Mouse (Mus musculus): ENCODE results near the gene Apoh.

The Apoh gene

DNA sequence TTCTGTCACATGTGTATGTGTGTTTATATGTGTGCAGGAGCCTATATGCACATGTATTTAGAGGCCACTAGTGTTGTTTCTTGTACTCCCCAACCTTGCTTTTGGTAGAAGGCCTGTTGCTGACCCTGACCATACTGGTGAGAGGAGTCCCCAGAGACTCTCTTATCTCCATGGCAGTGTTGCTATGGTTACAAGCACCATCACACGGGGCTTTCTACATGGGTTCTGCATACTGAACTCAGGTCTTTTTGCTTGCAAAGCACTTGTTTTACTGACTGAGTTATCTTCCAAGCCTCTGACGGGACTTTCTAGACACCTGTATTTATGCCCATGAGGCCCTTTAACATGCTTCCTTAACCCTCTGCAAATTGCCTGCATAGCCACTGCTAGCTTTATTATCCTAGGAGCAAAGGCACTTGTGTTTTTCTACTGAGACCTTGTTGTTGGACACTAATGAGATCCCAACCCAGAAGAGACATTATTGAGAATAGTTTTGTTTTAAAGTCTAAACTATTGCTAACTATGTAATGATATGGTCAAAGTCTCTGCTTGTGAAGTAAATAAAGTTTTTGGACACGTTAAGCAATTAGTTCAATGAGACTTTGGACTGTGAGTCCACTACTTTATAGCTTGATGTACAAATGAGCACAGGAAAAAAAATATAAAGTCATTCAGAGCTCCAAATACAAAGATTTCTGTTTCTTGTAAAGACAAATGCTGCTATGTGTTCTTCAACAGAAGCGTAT, 41.9 kb downstream of the Apoh start:
- DNase-seq, result no peak

- no peak for DNase-seq
These were observed 42.5 kb downstream of the Apoh start for GRCm38 (mm10) chr11:108385666-108386024.

GRCm38 (mm10) chr11:108395061-108395460, 51.9 kb downstream of the Apoh start:
- no peak for DNase-seq

DNA sequence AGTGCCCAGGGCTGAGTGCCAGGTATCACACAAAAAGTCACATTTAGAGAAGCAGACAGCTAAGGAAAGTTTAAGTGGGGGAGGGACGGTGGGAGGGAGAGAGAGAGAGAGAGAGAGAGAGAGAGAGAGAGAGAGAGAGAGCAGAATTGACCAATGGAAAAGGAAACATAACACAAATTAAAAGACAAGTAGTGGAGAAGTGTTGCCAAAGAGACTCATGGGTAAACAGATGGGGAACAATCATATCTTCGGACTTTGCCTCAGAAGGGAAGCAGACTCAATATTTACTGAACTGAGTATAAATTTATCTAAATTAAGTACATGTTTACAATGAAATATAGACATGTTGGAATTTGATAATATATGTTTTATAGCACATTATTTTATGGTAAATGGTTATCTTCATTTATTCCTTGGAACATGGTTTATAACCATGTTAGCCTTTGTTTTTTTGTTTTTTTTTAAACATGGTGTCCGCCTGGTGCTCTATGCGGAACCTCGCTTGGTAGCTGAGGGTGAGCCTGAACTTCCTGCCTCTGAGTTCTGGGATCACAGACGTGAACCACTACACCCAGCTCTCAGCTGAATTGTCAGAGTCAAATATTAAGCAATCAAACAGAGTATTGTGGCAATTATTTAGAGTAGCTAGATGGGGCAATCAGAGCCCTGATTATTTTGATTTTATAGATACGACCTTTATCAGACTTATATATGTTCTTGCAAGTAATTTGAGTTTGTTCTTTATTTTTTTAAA, 53.1 kb downstream of the Apoh start:
- no peak for DNase-seq

DNA sequence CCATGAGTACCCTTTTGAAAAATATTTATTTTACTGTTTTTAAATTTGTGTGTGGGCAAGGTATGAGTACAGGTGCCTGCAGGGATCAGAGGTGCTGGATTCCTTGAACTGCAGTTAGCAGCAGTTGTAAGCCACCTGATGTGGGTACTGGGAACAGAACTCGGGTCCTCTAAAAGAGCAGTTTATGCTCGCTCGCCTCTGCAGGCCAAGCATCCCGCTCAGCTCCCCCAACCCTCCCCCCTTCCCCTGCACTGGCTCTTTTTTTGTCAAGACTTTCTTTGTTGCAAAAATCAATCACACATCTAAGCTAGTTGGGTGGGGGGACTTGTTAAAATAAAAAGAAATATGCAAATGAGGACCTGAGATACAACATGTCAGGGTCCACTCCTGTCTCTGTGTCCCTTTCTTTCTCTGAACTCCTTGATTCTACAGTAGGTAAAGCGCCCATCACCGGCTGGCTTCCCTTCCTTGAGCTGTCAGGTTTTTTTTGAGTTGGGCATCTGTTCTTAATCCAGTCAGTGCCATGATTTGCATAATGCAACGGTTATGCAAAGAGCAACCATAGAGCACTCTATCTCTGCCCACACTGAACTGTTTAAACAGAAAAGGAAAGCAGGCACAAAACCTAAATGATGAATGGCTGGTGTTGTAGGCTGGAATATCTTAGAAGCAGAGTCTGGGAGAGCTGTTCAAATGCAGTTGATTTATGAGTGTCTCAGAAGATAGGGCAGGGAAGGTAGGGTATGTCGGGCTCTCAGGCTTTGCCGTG, 66.9 kb downstream of the Apoh start:
- DNase-seq, result no peak

GRCm38 (mm10) chr11:108416360-108416759, 73.2 kb downstream of the Apoh start:
- no peak for DNase-seq

DNA sequence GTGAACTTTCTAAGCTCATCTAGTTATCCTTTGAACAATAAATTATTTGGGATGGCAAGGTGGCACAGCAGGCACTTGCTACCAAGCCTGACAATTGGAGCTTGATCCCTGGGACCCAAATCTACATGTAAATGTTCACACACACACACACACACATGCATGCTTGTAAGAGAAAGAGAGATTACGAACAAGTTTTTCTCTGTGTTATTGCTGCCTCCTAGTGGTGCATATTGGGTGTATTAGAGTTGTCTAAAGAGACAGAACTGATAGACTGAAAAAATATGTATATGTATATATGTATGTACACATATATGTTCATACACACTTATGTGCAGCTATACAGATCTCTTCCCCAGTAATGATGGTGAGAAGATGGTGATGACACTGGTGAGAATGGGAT, 75.4 kb downstream of the Apoh start:
- DNase-seq, result no peak

GRCm38 (mm10) chr11:108419242-108419641, 76.1 kb downstream of the Apoh start:
- DNase-seq, result no peak

DNA sequence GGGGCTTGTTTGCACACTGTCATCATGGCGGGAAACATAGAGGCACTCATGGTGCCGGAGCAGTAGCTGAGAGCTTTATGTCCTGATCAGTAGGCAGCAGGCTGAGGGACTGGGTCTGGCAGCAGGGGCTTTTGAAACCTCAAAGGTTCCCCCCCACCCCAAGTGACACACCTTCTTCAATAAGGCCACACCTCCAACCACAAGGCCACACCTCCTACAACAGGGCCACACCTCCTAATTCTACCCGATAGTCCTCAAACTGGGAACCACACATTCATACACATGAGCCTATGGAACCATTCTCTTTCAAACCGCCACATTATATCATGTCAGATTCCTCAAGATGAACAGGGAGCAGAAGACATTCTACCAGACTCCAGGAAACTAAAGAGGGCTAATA, 77.6 kb downstream of the Apoh start:
- DNase-seq, result no peak

DNA sequence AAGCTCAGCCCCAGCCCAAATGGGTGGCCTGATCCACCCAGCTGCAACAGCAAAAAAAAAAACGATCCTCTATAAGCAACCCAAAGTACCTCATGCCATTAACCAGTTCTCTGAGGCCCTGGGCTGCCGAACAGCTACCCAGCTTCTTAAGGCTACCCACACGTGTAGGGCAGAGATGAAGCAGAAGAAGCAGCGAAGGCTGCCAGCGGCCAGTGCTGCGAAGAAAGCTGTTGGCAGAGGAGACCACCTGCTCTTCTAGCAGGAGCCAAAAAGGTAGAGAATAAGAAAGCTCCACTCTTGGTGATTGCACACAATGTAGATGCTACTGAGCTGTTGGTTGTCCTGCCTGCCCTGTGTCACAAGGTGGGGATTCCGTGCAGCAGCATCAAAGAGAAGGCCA, 80.1 kb downstream of the Apoh start:
- no peak for DNase-seq

GRCm38 (mm10) chr11:108424111-108424510, 81.0 kb downstream of the Apoh start:
- no peak for DNase-seq

DNA sequence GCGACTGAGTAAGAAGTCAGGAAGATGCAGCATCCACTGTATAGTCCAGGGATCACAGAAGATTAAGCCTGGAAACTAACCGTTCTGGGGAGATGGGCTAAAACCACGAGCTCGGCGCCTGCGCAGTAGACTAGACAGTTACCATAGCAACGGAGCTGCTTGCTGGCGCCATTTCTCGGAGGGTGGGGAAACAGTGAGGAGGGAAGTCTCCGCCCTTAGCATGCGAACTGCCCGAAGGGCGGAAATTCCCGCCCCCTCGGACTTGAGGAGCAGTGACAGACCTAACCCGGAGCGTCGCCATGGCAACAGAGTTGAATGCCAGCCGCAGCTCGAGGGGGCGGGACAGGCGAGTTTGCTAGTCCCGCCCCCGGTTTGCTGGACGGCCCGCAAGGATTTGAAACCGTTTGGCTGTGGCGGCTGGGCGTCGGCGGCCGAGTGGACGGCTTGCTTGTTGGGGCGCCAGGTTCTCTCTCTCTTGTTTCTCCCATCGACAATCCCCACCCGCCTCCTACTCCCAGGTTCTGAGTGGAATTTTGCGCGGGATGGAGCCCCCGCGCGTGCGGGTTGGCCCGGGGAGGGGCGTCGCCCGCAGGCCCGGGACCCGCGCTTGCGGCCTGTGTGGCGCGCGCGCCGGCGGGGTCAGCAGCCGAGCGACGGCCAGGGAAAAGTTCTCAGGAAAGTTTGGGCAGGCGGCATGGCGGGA, 81.9 kb downstream of the Apoh start, which contains the start of gene Cep112:
TSS of gene Cep112 (plus strand) at position 304 of the 703 bp plus-strand sequence.
- peak; percentile 87 to 94 for DNase-seq

DNA sequence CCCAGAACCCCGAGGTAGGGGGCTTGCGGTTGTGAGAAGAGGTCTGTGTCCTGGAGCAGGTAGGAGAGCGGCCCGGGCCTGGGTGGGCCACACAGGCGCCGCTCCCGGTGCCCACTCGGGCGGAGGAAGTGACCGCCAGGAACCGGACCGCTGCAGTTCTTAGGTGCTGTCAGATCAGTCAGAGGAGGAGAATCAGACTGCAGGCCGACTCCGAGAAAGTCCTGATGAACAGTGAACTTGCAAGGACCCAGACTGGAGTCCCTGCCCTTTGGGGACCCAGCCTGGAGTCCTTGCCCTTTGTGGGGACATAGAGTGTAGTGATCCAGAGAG, 82.4 kb downstream of the Apoh start:
- peak in 1 of 2 experiments; percentile 14 for DNase-seq

DNA sequence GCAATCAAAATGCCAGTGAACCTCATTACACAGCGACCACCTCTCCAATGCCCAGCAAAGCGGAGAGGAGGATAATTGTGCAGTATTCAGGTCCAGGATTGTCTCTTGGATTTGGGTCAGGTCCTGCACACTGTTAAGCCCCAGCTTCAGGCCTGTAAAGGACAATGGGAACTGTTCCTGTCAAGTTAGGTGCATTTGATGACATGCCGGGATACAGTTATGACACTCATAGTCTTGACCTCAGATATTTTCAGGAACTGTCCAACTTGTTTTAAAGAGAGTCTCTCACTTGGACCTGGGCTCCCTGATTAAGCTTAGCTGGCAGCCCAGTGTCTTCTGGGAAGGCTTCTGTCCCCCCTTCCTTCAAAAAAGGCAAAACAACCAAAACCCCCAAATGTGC, 82.9 kb downstream of the Apoh start:
- no peak for DNase-seq

DNA sequence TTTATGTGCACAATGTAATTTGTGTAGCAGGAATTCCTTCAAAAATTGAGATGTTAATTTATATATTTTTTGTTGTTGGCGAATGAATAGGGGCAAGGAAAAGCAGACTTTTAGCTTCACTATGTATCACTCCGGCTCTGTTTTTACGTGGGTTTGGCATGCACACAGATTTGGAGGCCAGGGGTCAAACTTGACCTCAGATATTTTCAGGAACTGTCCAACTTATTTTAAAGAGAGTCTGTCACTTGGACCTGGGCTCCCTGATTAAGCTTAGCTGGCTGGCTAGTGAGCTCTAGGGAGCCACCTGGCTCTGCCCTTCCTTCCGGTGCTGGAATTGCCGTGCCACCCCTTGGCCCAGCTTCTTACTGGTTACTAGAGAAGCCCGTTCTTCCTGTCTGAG, 84.0 kb downstream of the Apoh start:
- DNase-seq, result no peak

- DNase-seq, result no peak
These were observed 85.9 kb downstream of the Apoh start for GRCm38 (mm10) chr11:108429076-108429475.

- DNase-seq, result no peak
These were observed 100.9 kb downstream of the Apoh start for GRCm38 (mm10) chr11:108443893-108444563.

GRCm38 (mm10) chr11:108447148-108447547, 104.0 kb downstream of the Apoh start:
- DNase-seq, result peak in 1 of 2 experiments; percentile 29

DNA sequence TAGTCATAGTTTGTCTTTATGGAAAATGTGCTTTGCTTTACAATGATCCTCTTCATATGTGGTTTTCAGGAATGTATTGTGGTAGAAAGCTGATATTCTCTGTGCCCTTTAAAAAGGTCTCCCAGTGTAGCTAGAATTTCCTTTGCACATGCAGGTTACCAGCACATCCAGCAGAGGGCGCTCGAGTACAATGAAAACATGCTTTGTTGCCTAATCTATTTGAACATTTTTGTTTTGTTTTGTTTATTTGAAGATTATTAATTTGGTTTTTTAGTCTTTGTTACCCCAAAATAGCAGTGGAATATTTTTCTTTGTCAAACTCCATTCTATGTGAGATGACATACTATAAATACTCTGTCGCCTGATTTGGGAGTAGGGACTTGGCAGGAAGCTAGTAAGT, 106.7 kb downstream of the Apoh start:
- peak; percentile 78 to 84 for DNase-seq

DNA sequence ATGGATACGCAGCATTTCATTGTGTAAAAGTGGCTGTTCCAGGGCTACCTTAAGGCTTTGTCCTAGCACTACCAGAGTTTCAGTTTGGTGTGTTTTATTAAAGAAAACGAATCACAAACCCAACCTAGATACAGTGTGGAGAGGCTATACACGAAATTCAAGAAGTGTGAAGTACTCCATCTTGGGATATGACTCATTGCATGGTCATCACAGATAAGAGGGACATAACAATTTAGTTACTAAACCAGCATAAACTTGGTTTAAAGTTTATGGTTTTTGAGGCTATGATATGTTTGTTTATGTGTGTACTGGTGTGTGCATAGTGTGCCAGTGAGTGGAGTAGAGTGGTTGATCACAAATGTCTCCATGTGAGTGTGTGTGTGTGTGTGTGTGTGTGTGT, 116.4 kb downstream of the Apoh start:
- DNase-seq, result no peak

All from cerebellum, postnatal 25 days (tissue).